Mouse (Mus musculus) duodenum, adult 2 months (tissue): ENCODE measurements around the gene Gsap. TPM values are rescaled to one million over a fixed set of nuclear protein-coding genes. Genes with fewer than 3 reads are reported as not detected.

Experiments
- polyA plus RNA-seq: library from polyadenylated mRNA; depleted of rRNA; stranded (reverse); fragments of >200 nt; gene quantifications from 2 replicates; pipeline ENCODE4 v1.2.3, GENCODE M21; 2012; ENCODE audit warnings: low replicate concordance; rRNA removed

Gsap gene
- polyA plus RNA-seq: 0.23 and 0.37 TPM in 2 replicates

GRCm38 (mm10) chr5:21185764-21186685, at the start of gene Gsap:
Gsap (plus strand) TSS chr5:21186255.

Other genes with a start within 250 kb of the Gsap start
- gene Rsbn1l, start 229.9 kb upstream of the Gsap start, polyA plus RNA-seq: 1.9 and 2.1 TPM in 2 replicates
- gene Ptpn12, start 130.3 kb upstream of the Gsap start, polyA plus RNA-seq: 6.6 and 7.4 TPM in 2 replicates
- 10.3 and 13.9 TPM in 2 replicates for gene Fgl2, start 186.4 kb downstream of the Gsap start, polyA plus RNA-seq
- 0.32 TPM in 1 of 2 replicates, not detected in the other for gene Ccdc146, start 238.4 kb downstream of the Gsap start, polyA plus RNA-seq
- gene Fam185a, start 238.7 kb downstream of the Gsap start, polyA plus RNA-seq: 2.0 and 2.2 TPM in 2 replicates